Mouse (Mus musculus): ENCODE measurements around the gene Eda. TPM values are rescaled to one million over a fixed set of nuclear protein-coding genes. Genes with fewer than 3 reads are reported as not detected.
A peak's percentile ranks its signal among the peaks of the same experiment; 100 is the strongest.

Gene Eda
- total RNA-seq (2022): 1 to 10 TPM in 3 of 4 experiments, under 1 TPM in 1; 0.73 to 1.9 (median 1.5) TPM

DNA sequence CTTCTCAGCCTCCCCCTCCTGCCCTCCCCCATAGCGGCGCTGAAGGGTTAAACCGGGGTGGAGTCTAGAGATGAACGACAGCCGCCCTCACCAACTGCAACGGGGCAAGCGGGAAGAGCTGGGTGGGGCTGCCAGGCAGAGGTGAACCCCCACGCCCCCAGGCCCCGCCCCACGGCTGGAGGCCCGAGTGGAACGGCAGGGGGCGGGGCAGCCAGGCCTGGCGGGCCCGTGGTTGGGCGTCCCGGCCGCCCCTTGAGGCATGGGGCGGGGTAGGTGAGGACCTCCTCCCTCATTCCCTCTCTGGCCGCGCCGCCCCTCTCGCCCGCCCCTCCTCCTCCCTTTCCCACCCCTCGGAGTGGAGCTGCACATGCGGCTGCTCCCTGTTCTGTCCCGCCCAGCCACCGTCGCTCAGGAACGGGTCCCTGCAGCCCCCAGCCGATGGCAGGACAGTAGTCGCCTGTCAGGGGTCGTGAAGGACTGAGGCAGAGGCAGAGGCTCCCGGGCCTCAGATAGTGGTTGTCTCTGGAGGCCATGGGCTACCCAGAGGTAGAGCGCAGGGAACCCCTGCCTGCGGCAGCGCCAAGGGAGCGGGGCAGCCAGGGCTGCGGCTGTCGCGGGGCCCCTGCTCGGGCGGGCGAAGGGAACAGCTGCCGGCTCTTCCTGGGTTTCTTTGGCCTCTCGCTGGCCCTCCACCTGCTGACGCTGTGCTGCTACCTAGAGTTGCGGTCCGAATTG, at the start of gene Eda:
Gene Eda, plus strand, starts transcription at position 357 of the 735 bp plus-strand sequence.
- DNase-seq (ENCODE audit: low spot score in 2 of 2): peak; percentile 81 to 85

DNA sequence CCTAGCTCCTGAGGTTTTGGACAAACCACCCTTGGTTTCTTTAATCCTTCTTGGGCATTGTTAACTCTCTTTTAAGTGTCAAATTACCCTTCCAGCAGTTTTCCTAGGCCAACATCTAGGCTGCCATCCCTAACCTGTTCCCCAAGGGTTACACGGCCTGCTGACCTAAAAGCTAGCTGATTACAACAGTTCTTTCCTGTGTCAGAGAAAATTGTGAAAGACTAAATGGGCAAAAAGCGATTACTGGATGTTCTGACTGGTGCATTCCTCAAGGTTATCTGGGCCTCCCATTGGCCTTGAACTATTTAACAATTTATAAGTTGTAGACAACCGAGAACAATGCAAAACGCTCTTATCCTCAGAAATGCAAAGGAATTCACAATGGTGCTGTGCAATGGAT, 14.4 kb upstream of the Eda start:
- DNase-seq (ENCODE audit: low spot score in 2 of 2): no peak

DNA sequence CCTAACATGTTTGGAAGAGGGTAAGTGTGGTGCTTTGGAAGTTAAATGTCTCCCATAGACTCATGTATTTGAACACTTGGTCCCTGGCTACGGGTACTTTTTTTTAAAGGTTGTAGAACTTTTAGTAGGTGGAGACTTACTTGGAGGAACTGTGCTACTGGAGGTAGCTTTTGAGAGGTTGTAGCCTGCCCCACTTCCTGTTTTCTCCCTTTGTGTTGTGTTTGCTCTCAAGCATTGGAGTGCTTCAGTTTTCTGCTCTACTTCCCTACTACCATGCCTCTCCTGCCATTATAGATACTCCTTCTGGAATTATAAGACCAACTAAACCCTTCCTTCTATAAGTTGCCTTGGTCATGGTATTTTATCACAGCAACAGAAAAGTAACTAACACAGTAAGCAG, 5.3 kb upstream of the Eda start:
- DNase-seq (ENCODE audit: low spot score in 2 of 2): no peak

DNA sequence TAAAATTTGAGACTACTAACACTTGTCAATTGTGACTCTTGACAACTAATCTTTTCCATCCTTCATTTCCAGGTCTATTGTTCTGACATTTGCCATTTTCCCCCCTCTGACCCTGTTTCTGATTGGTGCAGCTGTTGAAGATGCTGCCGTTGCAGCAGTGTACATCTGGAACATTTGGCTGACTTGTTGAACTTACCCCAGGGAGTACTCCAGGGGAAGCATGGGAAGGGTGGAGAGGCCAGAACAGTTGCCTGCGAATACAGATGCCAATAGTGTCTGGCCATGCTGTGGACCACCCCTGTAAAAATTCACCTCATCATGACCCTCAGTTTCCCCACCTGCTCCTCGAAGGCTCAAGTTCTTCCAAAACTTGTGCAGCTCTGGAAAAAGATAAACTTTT, 1.0 kb upstream of the Eda start:
- DNase-seq (ENCODE audit: low spot score in 2 of 2): peak; percentile 3

DNA sequence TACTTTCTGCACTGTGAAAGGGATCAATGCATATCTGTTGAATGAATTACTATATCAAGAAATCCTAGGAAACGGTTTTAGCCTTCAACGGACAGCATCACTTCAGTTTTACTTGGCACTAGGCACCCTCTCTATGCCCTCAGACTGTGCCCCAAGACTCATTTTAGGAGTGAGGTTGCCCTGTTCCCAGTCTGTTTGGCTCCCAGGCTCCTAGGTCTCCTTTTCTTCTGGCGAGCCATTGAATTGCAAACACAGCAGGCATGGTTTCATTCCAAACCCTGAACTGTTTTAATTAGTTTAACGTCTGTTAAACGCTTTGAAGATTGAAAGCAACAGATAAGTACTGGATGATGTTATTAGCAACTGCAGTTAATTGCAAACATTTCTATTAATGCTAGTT, 603 bp upstream of the Eda start:
- no peak for DNase-seq (ENCODE audit: low spot score in 2 of 2)

DNA sequence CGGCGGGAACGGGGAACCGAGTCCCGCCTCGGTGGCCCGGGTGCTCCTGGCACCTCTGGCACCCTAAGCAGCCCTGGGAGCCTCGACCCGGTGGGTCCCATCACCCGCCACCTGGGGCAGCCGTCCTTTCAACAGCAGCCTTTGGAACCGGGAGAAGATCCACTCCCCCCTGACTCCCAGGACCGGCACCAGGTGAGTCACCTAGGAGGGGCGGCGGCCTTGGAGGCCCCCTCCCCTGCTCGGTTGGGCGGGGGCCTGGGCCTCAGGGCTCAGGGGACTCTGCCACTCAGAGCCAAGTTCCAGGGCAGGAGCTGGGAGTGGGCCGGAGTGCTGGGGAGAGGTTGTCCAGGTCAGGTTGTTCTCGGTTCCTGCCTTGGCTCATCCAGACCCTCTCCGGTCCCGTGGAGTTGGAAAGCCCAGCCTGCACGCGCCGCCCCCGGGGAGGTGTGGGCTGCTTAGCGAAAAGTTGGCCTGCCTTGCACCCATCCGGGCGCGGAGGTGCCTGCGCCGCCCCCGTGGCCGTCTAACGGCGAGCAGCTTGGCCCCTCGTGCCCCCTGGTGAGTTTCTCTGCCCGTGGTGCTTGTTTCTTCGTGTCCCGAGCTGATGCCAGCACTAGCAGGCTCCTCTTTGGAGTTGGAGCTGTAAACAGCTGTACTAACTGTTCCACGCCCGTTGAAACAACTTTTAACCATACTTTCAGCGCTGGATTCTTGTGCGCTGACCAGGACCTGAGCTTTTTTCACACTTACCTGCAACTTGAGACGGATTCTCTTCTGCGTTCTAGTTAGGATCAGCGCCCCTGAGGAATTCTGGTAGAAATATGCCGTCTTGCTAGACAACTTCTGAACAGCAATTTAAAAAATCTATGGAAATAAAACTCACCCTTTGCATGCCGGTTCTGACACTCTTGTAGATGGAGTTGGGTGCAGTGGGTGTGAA, 849 bp downstream of the Eda start:
- peak; percentile 2 to 18 for DNase-seq (ENCODE audit: low spot score in 2 of 2)

DNA sequence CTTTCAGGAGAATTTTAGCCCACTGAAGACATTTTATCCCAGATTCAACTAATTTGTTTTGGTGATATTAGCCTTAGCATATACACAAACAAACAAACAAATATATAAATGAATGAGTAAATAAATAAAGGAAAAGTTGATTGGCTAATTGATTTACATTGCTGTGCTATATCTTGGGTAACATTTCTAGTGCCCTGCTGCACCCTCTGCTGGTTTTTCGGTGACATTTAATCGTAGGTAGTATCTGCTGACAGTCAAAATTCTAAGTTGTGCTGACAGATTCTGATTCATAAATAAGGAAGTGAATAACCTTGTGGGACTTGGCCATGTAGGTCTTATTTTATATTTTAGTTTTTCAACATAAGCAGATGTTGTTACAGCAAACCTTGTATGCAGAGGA, 2.9 kb downstream of the Eda start:
- no peak for DNase-seq (ENCODE audit: low spot score in 2 of 2)

DNA sequence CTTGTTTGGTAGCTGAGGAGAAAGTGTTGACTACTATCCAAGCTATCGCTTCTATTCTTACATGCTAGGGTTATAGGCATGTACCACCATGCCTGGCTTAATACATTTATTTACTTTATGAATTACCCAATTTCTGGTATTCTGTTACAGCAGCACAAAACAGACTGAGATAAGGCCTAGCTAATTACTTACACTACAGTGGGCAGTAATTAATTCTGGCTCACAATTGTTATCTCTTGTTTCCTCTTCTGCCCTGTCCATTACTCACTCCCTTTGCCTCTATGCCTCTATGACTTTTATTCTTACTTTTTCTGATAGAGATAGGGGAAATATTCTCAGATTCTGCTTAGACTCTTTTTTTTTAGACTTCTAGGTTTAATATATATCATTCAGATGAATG, 18.0 kb downstream of the Eda start:
- DNase-seq (ENCODE audit: low spot score in 2 of 2): no peak

DNA sequence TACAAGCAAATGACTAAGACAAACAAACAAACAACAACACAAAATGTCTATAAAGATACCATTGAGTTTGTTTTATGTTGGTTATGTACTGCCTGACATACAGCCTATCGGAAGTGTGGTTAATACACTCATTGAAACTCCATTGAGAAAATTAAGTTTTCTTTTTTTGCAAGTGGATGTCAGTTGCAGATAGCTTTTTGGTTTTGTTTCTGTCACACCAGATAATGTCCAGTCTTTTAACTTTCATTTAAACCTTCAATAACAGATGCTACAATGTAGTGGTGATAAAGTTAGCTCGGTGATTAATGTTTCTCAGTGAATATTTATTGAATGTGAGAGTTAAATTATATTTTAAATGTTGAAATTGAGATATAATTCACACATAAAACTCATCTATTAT, 23.9 kb downstream of the Eda start:
- DNase-seq (ENCODE audit: low spot score in 2 of 2): no peak

DNA sequence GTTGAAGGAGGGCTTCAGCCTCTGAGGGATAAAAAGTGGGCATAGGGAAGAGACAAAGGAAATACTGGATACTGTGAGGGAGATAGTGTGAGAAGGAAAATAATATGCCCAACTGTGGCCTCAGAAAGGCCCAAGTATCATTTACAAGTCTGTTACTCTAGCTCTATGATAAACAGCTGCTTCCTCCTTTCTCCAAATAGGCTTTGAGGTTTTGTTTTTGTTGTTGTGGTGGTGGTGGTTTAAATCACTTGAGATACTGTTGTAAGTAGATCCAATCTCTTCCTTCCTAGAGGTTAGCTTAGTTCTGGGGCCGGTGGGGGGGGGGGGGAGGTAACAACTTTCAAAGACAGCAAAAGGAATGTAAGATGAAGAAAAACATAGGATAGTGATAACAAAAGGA, 143.0 kb downstream of the Eda start:
- DNase-seq (ENCODE audit: low spot score in 2 of 2): no peak

DNA sequence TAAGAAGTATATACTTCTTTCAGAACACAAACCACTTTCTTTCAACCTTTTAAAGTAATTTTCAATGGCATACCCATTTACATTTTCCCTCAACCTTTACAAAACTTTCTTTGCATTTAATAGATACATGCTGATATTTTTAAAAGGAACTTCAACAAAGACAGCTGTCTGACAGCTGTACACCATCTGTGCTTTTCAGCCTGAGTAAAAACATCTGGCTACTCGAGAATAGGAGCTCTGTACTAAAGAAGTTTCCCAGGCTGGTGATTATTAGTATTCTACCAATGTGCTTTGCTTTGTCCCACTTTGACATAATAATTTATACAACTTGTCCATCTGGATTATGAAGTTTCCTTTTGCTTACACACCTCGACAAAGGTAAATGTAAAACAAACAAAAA, 219.9 kb downstream of the Eda start:
- no peak for DNase-seq (ENCODE audit: low spot score in 2 of 2)

DNA sequence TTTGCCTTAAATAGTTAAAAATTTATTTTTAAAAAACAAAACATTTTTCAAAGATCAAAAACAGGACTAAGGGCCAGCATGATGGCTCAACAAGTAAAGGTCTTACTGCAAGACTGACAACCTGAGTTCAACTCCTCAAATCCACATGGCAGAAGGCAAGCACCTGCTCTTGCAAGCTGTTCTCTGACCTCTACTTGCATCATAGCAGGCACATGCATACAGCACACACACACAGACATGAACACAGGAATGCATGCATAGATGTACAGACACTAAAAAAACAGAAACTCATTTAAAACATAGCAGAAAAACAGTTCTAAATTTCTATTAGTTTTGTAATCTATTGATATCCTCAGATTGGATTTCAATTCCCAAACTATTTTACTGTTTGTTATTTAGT, 338.2 kb downstream of the Eda start:
- DNase-seq (ENCODE audit: low spot score in 2 of 2): no peak

DNA sequence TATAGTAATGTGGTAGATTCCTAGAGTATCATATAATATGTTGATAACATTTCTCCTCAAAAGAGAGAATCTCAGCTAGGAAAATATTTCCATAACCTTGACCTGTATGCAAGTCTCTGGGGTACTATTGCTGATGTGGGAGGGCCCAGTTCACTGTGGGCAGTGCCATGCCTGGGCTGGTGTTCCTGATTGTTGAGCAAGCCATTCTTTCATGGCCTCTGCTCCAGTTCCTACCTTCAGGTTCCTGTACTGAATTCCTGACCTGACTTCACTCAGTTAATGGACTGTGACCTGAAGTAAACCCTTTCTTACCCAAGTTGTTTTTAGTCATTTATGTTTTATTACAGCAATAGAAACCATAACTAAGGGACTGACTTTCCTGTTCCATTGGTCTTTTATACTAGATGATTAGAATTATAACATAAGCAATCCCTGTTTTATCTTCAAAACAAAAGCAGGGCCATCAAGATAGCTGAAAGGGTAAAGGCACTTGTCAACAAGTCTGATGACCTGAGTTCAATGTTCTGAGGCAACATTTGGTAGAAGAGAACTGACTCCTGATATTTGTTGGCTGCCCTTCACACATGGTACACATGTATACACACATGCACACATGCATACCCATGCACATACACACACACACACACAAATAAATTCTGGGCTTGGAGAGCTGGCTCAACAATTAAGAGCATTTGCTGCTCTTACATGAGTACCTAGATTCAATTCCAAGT, 338.9 kb downstream of the Eda start:
- DNase-seq (ENCODE audit: low spot score in 2 of 2): no peak

DNA sequence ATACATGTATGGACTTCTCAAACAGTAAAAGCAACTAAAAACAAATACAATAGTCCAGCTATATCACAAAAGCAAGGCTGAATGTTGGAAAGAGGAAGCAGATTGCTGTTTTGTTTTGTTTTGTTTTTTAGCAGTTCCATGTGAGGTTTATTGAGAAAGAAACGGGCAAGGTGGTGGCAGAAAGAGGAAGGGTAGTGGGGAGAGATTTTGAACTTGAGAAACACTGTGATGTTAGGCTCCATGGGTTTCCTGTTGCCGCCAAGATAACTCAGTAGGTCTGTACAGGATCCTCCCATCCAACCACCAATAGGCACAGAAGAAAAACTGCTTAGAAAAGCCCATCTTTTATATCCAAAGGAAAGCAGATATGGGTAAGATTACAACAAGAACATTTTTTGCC, 365.3 kb downstream of the Eda start:
- DNase-seq (ENCODE audit: low spot score in 2 of 2): no peak

DNA sequence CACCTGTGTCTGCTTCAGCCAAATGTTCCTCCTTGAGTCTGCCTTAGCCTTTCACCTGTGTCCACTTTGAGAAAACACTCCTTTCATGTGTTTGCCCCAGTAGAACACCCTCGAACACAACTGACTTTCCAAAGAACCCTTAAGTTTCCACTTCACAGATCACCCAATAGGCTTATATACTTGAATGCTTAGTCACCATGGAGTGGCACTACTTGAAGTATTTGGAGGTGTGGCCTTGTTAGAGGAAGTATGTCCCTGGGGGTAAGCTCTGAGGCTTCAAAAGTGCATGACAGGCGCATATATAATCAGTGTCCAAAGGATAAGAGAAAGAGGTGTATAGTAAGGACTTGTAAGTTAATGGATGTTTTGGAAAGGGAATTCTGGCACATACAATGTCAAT, 369.0 kb downstream of the Eda start:
- DNase-seq (ENCODE audit: low spot score in 2 of 2): no peak

DNA sequence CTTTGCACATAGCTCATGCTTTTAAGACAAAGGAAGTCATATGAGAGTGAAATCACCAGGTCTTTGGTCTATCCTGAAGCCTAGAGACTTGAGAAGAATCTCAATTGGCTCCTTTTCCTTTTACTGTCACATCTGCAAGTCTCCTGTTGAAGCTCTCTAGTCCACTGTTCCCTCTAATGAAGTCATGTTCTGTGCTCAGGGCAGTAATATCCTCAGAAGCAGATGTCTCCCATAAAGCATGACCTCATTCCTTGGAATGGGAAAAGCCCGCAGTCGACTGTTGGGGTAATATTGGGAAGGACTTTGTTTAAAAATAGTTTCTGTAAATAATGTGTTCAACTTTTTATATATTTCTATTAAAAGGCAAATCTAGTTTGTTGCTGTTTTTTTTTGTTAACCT, 381.6 kb downstream of the Eda start:
- no peak for DNase-seq (ENCODE audit: low spot score in 2 of 2)

DNA sequence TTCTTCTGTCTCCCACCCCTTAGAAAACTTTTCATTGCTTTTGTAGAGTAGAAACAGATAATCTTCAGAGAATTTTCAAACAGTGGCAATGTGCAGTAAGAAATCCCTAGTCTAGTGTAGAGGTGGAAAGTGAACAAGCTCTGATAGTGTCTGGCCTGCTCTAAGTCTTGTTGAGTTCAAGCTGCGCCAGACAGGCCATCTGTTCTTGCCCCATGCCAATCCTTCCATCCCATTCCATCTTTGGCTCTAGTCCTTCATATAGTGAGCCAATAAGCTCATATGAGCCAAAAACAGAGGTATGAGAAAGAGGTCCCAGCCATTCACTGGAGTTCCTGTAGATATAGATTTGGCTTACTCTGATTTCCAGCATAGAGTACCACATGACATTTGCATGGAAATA, 414.5 kb downstream of the Eda start:
- no peak for DNase-seq (ENCODE audit: low spot score in 2 of 2)

DNA sequence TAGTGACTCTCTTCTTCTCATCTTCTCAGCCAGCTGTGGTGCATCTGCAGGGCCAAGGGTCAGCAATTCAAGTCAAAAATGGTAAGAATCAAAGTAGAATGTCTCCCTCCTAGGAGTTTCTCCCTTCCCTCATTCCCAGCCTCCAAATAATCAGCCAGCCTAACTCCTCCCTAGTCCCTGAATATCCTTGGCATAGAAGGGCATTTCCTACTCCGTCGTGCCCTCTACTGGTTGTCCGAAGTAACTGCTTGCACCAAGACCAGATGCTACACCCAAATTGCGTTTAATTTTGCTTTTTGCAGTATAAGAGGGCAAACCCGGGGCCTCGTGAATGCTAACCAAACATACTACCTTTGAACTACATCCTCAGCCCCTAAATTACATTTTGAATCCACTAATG, 416.9 kb downstream of the Eda start:
- DNase-seq (ENCODE audit: low spot score in 2 of 2): no peak

DNA sequence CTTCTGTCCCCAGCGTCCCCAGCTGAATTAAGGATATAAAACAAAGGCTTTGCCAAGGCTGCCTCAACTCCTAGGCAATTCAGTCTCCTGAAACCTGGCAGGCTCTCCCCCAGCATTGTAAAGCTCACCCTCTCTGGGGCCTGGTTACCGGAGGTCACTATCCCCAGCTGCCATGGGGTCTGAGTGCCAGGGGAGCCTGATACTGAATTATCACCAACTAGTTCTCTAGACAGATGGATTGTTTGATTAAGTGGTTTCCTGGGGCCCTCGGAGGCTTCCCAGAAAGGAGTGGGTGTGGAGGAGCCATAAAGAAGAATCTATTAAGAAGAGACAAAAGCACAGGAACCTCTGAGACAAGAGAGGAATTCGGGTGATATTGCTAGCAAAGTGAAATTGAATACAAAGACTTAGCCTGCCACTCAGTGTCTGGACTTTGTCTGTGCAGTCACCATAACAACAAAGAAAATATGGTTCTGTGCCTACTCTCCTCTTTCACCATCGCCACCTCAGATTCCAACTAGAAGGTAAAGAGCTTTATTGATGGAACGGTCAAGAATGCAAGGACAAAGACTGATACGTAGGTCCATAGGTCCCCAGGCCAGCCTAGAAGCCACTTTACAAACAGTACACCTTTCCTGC, 418.9 kb downstream of the Eda start:
- DNase-seq (ENCODE audit: low spot score in 2 of 2): no peak

DNA sequence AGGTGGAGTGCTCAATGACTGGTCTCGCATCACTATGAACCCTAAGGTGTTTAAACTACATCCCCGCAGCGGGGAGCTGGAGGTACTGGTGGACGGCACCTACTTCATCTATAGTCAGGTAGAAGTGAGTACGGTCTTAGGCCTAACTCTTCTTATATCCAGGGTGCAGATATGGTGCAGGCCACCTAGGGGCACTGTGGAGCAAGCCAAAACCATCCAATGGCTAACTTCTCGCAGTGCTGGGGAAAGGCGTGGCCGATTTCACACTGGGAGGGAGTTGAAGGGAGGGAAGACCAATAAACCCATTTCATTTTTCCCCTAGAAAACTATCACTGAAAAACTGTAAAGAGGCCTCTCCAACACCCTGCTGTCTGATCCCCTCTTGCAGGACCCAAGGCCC, 419.6 kb downstream of the Eda start:
- DNase-seq (ENCODE audit: low spot score in 2 of 2): no peak

DNA sequence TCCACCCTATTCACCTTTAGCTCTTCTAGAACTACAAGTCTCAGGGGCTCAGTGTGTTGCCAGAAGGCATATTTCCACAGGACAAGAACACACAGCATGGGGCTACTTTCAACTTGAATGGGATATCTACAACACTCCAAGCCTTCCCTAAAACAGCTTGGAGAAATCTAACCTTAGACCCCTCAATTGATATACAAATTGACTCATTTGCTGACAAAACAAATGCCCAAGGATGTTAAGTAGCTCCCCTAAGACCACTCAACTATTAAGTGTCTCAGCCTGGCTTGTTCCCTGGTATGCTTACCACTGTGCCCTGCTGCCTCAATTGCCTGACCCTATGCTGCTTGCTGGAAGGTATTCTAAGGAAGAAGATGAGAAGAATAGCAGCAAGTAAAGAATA, 425.5 kb downstream of the Eda start:
- no peak for DNase-seq (ENCODE audit: low spot score in 2 of 2)

DNA sequence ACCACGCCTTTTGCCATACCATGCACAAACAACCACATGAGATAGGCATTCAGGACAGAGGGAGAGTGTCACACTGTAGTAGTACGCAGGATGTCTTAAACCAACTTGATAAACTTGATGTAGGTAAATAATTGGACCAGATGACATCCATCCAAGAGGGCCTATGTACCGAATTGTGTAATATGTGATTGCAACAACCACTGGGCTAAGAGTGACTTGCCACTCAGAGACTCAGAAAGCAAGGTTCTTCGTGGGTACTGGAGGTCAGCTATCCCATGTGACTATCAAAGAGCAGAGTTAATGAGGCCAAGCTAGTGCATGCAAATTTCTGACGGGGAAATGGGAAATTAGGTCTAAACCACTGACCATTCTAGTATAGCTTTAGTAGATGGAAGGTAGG, 426.3 kb downstream of the Eda start:
- no peak for DNase-seq (ENCODE audit: low spot score in 2 of 2)

Measured in gastrocnemius, adult 8-10 months (tissue).